Mouse (Mus musculus) 3134 (cell line): ENCODE data around the gene Dlgap1.

Experiments used
- DNase-seq: peaks from one replicate; pipeline ENCODE4 v3.0.0-alpha.2; 2011; ENCODE audit warnings: low spot score; ENCODE audit not compliant: insufficient read length; ENCODE audit errors: extremely low read depth

The Dlgap1 gene

DNA sequence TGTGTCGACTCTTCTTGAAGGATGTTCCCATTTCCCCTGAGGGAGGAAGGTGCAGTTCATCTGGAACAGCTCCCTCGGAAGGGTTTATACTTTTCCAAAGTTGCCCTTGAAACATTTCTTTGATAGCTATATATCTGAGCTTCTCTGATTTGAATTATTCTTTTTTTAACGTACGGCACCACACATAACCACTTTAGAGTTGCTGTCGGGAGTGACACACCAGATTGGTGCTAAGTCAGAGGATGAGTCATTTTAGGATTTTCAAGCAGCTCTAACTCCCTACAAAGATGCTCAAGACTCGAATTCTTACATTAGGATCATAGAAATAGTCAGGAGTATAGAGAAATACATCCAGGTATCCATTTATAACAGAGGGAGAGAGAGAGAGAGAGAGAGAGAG, 364.6 kb downstream of the Dlgap1 start:
- no peak for DNase-seq

- DNase-seq, result no peak
These were observed 365.3 kb downstream of the Dlgap1 start for GRCm38 (mm10) chr17:70334171-70334570.

DNA sequence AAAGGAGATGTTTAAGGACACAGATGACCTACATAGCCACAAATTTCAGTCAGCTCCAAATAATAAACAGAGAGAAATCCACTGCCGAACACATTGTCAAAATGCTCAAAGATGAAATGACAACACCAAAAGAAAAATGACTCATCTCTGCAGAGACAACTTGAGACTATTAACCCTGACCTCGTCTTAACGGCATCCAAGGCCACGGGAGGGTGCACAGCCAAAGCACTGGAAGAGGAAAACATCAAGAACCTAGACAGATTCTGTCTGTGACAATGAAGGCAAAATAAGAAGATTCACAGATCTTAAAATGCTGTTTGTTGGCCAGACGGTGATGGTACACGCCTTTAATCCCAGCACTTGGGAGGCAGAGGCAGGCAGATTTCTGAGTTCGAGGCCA, 370.9 kb downstream of the Dlgap1 start:
- DNase-seq, result no peak

DNA sequence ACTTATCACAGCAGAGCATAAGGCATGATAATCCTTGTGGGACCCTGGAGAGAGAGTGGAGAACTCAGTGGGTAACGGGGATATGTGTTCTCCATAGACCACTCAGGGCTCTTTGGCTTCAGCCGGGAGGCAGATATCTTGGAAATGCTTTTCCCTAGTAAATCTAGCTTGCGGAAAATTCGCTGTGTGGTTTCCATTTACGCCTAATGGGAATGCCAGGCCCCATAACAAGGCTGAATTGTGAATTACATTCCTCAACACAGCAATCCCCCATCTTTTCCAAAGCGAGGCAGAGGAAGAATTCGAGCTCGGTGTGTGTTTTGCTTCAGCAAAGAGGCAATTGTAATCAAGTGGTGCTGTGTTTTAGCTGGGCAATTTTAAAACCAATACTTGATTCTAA, 372.4 kb downstream of the Dlgap1 start:
- no peak for DNase-seq

GRCm38 (mm10) chr17:70341920-70342319, 373.0 kb downstream of the Dlgap1 start:
- DNase-seq, result no peak

DNA sequence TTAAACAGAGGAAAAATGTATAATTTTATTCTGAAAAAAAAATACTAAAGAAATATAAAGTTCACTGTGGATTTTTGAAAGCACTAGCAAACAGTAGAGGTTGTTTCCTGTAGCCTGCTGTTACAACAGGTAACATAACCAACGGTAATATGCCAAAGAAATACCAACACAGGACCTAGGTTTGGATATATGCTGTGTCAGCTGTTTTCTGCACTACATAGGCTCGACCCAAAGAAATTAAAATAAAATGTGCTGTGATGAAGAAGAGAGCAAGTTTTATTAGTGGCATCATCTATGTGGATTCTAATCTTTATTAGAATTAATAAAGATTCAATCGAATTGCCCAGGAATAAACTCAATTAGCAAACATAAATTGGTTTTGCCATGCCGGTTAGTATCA, 378.5 kb downstream of the Dlgap1 start:
- DNase-seq, result no peak

- DNase-seq, result no peak
These were observed 394.7 kb downstream of the Dlgap1 start for GRCm38 (mm10) chr17:70363561-70363960.

DNA sequence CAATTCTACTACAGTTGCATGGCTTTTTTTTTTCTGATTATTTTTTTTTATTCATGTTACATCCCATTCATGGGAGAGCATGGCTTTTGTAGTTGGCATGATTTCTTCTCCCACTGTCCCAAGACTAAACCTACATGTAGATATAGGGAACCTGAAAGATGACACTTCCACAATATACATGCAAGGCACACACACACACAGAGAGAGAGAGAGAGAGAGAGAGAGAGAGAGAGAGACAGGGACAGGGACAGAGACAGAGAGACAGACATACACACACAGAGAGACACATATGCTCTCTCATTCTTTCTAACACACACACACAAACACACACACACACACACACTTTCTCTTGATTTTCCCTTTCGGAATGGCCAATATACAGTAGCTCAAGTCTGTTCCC, 395.1 kb downstream of the Dlgap1 start:
- no peak for DNase-seq

DNA sequence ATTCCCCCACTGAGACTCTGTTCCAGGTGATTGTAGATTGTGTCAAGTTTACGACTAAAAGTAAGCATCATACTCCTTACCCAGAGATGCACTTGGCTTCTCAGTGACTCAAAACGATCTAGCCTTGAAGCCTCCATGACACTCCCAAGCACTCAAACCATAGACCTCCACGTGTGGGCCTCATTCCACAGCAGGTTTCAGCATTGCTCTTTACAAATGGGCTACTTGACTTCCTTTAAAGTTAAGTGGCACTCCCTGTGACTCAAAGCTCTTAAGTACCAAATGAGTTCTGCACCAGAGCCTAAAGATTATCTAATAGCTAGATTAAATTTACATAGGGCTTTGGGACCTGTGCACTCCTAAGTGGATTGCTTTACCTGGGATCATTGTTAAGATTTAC, 400.3 kb downstream of the Dlgap1 start:
- no peak for DNase-seq

- no peak for DNase-seq
These were observed 408.1 kb downstream of the Dlgap1 start for GRCm38 (mm10) chr17:70377020-70377419.

DNA sequence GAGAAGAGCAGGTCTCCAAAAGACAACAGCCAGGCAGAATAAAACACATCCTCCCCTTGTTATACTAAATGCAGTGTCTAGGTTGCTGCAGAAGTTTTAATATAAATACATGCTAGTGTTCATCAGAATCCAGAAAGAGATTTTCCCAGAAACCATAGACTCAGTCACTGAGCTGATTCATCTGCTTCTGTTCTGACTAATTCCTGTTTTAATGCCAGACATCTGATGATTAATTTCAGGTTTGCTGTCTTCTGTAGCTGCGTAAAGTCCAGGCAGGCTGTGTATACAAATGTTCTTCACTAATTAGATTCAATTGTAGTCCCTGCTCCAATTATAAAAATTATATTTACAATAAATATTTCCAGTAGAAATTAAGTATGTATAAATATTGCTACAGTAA, 419.6 kb downstream of the Dlgap1 start:
- no peak for DNase-seq

DNA sequence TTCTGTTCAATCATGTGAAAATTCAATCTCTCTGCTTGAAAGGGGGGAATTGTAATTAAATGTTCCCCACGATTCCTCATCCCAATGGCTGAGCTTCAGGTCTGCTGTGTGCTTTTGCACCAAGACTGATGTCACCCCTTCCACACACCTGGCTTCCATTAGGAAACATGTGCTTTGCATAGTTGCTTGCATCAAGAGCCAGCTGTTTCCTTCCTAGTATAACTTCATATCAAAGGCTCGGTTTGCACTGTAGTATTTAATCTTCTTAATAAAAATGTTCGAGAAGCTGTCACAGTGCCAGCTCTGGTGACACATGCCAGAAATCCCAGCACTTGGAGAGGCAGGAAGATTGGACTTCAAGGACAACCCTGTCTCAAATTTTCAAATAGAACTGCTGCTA, 428.3 kb downstream of the Dlgap1 start:
- DNase-seq, result no peak

DNA sequence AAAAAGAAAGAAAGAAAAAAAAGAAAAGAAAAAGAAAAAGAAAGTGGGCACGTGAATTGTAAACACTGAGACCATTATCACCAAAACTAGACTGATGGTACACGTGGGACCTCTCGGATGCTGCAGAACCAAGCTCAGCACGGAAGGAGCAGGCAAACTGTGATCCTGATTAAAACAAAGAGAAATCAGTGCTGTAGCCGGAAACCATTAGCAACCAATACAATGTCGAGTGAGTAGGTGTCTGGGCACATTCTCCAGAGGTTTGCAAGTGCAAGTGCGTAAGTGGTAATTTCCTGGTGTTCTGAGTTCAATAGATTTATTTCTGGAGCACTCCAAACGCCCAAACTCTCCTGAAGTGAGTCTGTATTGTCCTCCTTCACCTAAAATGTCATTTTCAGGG, 428.8 kb downstream of the Dlgap1 start:
- no peak for DNase-seq

GRCm38 (mm10) chr17:70401909-70402308, 433.0 kb downstream of the Dlgap1 start:
- DNase-seq, result no peak

GRCm38 (mm10) chr17:70403750-70404149, 434.9 kb downstream of the Dlgap1 start:
- no peak for DNase-seq

- no peak for DNase-seq
These were observed 445.3 kb downstream of the Dlgap1 start for GRCm38 (mm10) chr17:70414202-70414601.

DNA sequence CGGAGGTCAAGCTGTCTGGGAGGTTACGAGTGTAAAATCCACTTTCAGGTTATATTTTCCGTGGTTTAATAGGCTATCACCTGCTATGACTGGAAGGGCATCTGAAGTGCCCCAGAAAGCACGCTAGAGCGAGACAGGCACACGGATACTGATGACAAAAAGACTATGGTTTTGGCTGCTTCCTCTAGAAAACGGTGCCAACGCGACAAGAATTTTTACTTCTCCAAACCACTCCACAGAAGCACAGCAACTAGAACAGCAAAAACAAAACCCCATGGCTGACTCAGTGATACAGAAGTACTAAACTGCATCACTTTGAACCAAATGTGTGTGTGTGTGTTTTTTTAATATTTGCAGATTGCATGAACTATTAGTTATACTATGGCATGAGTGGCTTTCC, 459.0 kb downstream of the Dlgap1 start:
- no peak for DNase-seq

GRCm38 (mm10) chr17:70429746-70430451, 461.0 kb downstream of the Dlgap1 start:
- DNase-seq, result peak; percentile 30

- no peak for DNase-seq
These were observed 461.5 kb downstream of the Dlgap1 start for GRCm38 (mm10) chr17:70430452-70430787.

- no peak for DNase-seq
These were observed 464.0 kb downstream of the Dlgap1 start for GRCm38 (mm10) chr17:70432834-70433233.

DNA sequence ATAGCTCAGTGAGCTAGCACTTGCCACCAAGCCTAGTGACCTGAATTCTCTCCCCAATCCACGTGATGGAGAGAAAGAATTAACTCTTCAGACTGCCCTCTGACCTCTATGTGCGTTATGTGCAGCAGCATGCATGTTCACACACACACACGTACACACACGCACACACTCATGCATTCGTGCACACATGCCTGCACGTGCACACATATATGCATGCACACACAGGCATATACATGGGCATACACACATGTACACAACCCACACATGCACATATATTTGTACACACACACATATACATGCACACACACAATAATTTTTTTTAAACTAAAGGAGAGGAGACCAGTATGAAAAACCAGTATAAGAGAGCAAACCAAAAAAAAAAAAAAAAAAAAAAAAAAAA, 465.7 kb downstream of the Dlgap1 start:
- no peak for DNase-seq

GRCm38 (mm10) chr17:70435612-70436011, 466.7 kb downstream of the Dlgap1 start:
- DNase-seq, result no peak

DNA sequence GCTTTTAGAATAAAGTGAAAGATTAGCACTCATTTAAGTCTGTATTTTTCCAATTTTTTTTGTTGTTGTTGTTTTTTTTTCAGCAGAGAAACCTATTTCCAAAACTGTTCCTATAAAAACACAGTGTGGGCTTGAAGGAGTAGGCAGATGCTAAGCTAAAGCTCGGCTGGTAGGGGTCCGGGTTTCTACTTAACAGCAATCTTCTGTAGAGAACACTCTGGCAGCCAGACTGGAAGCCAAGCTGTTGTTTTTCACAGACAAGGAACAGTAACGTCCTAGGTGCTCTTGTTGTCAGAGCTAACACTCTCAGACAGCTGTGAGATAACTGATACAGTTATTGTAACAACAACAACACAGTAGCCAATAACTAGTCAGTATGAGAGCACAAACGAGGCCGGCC, 468.4 kb downstream of the Dlgap1 start:
- no peak for DNase-seq
